Mouse (Mus musculus): ENCODE measurements around the gene Gm20388. TPM values are rescaled to one million over a fixed set of nuclear protein-coding genes. Genes with fewer than 3 reads are reported as not detected.

Gene Gm20388
- polyA plus RNA-seq, 1 experiment from 2014 or later: 7.4 TPM

GRCm38 (mm10) chr8:122689315-122689714 is 2778.7 kb downstream of the Gm20388 start:
- ATAC-seq (ENCODE audit: insufficient read depth, low FRiP score): no peak
- Histone ChIP-seq H3K4me3 (replicated peaks; ENCODE audit: low read length) (no peak overlapping the region), H3K4me1 (ENCODE audit: control insufficient read depth, insufficient read depth, low read length) (no peaks in the 10 kb centered on the region), H3K4me2 (ENCODE audit: low read depth, low read length) (no peak overlapping the region), H3K9ac (ENCODE audit: low read length) (no peak overlapping the region), H3K27me3 (ENCODE audit: control insufficient read depth, insufficient read depth, low read length) (peaks cover 4% of the 10 kb centered on the region; the same call in 1 of the 2 replicates), H3K36me3 (ENCODE audit: control insufficient read depth, insufficient read depth, low read length) (no peaks in the 10 kb centered on the region), H3K27ac (ENCODE audit: low read length) (no peak overlapping the region), H3K9me3 (replicated peaks; ENCODE audit: control insufficient read depth, low read length) (no peaks in the 10 kb centered on the region)
- WGBS: 82% methylated on average over 1 of the region's 1 CpGs

GRCm38 (mm10) chr8:122691018-122691417 is 2780.4 kb downstream of the Gm20388 start:
- WGBS: 77% methylated on average over 6 of the region's 6 CpGs
- ATAC-seq (ENCODE audit: insufficient read depth, low FRiP score): peak; percentile 42; the same call in 1 of the 2 replicates
- no peaks in the 10 kb centered on the region for H3K27me3 ChIP-seq (ENCODE audit: control insufficient read depth, insufficient read depth, low read length)

GRCm38 (mm10) chr8:122692152-122692551 is 2781.5 kb downstream of the Gm20388 start:
- no peak overlapping the region for H3K27ac ChIP-seq (ENCODE audit: low read length)
- no peak overlapping the region for H3K4me3 ChIP-seq (replicated peaks; ENCODE audit: low read length)
- H3K36me3 ChIP-seq (ENCODE audit: control insufficient read depth, insufficient read depth, low read length): no peaks in the 10 kb centered on the region
- H3K27me3 ChIP-seq (ENCODE audit: control insufficient read depth, insufficient read depth, low read length): no peaks in the 10 kb centered on the region
- H3K9ac ChIP-seq (ENCODE audit: low read length): no peak overlapping the region
- H3K9me3 ChIP-seq (replicated peaks; ENCODE audit: control insufficient read depth, low read length): no peaks in the 10 kb centered on the region
- 66% methylated on average over 8 of the region's 8 CpGs for WGBS
- no peak for ATAC-seq (ENCODE audit: insufficient read depth, low FRiP score)
- no peak overlapping the region for H3K4me2 ChIP-seq (ENCODE audit: low read depth, low read length)
- H3K4me1 ChIP-seq (ENCODE audit: control insufficient read depth, insufficient read depth, low read length): no peaks in the 10 kb centered on the region

More at GRCm38 (mm10) chr8:122691018-122691417, 2780.4 kb downstream of the Gm20388 start:
- Histone ChIP-seq H3K36me3 (ENCODE audit: control insufficient read depth, insufficient read depth, low read length) (no peaks in the 10 kb centered on the region), H3K27ac (ENCODE audit: low read length) (no peak overlapping the region), H3K9me3 (replicated peaks; ENCODE audit: control insufficient read depth, low read length) (no peaks in the 10 kb centered on the region), H3K4me2 (ENCODE audit: low read depth, low read length) (no peak overlapping the region), H3K4me3 (replicated peaks; ENCODE audit: low read length) (no peak overlapping the region), H3K4me1 (ENCODE audit: control insufficient read depth, insufficient read depth, low read length) (no peaks in the 10 kb centered on the region), H3K9ac (ENCODE audit: low read length) (no peak overlapping the region)

- H3K9me3 ChIP-seq (replicated peaks; ENCODE audit: control insufficient read depth, low read length): no peaks in the 10 kb centered on the region
- H3K4me3 ChIP-seq (replicated peaks; ENCODE audit: low read length): no peak overlapping the region
- no peaks in the 10 kb centered on the region for H3K27me3 ChIP-seq (ENCODE audit: control insufficient read depth, insufficient read depth, low read length)
- 62% methylated on average over 7 of the region's 7 CpGs for WGBS
- H3K36me3 ChIP-seq (ENCODE audit: control insufficient read depth, insufficient read depth, low read length): no peaks in the 10 kb centered on the region
- no peak overlapping the region for H3K27ac ChIP-seq (ENCODE audit: low read length)
- no peak for ATAC-seq (ENCODE audit: insufficient read depth, low FRiP score)
- H3K9ac ChIP-seq (ENCODE audit: low read length): no peak overlapping the region
- no peak overlapping the region for H3K4me2 ChIP-seq (ENCODE audit: low read depth, low read length)
- peaks cover 5% of the 10 kb centered on the region; the same call in 1 of the 2 replicates for H3K4me1 ChIP-seq (ENCODE audit: control insufficient read depth, insufficient read depth, low read length)
These were observed 2784.9 kb downstream of the Gm20388 start for GRCm38 (mm10) chr8:122695438-122696042.

- WGBS: 68% methylated on average over 3 of the region's 3 CpGs
- no peak overlapping the region for H3K9ac ChIP-seq (ENCODE audit: low read length)
- no peak overlapping the region; the same call in 1 of the 2 replicates for H3K4me2 ChIP-seq (ENCODE audit: low read depth, low read length)
- ATAC-seq (ENCODE audit: insufficient read depth, low FRiP score): no peak
- H3K9me3 ChIP-seq (replicated peaks; ENCODE audit: control insufficient read depth, low read length): no peaks in the 10 kb centered on the region
- no peaks in the 10 kb centered on the region for H3K27me3 ChIP-seq (ENCODE audit: control insufficient read depth, insufficient read depth, low read length)
- no peaks in the 10 kb centered on the region for H3K36me3 ChIP-seq (ENCODE audit: control insufficient read depth, insufficient read depth, low read length)
- peaks cover 5% of the 10 kb centered on the region; the same call in 1 of the 2 replicates for H3K4me1 ChIP-seq (ENCODE audit: control insufficient read depth, insufficient read depth, low read length)
- H3K27ac ChIP-seq (ENCODE audit: low read length): no peak overlapping the region
- no peak overlapping the region for H3K4me3 ChIP-seq (replicated peaks; ENCODE audit: low read length)
These were observed 2786.5 kb downstream of the Gm20388 start for GRCm38 (mm10) chr8:122697181-122697581.

GRCm38 (mm10) chr8:122697586-122697985 is 2786.9 kb downstream of the Gm20388 start:
- no peaks in the 10 kb centered on the region for H3K9me3 ChIP-seq (replicated peaks; ENCODE audit: control insufficient read depth, low read length)
- 80% methylated on average over 6 of the region's 6 CpGs for WGBS
- H3K27me3 ChIP-seq (ENCODE audit: control insufficient read depth, insufficient read depth, low read length): no peaks in the 10 kb centered on the region
- peaks cover 5% of the 10 kb centered on the region; the same call in 1 of the 2 replicates for H3K4me1 ChIP-seq (ENCODE audit: control insufficient read depth, insufficient read depth, low read length)
- no peak overlapping the region; the same call in 1 of the 2 replicates for H3K4me2 ChIP-seq (ENCODE audit: low read depth, low read length)
- no peak overlapping the region for H3K27ac ChIP-seq (ENCODE audit: low read length)
- H3K36me3 ChIP-seq (ENCODE audit: control insufficient read depth, insufficient read depth, low read length): no peaks in the 10 kb centered on the region
- H3K9ac ChIP-seq (ENCODE audit: low read length): no peak overlapping the region
- no peak for ATAC-seq (ENCODE audit: insufficient read depth, low FRiP score)
- H3K4me3 ChIP-seq (replicated peaks; ENCODE audit: low read length): no peak overlapping the region

GRCm38 (mm10) chr8:122698254-122698768 is 2787.7 kb downstream of the Gm20388 start:
- 48% methylated on average over 5 of the region's 5 CpGs for WGBS
- no peak; the same call in 1 of the 2 replicates for ATAC-seq (ENCODE audit: insufficient read depth, low FRiP score)

GRCm38 (mm10) chr8:122699005-122699492 is 2788.4 kb downstream of the Gm20388 start, which contains the start of gene Cbfa2t3:
Gene Cbfa2t3 (minus strand): TSS chr8:122699109.
- peak within 1 kb of the TSS; percentile 7 for H3K9ac ChIP-seq (ENCODE audit: low read length)
- no peak; the same call in 1 of the 2 replicates for ATAC-seq (ENCODE audit: insufficient read depth, low FRiP score)
- WGBS: 39% methylated on average over 13 of the region's 13 CpGs
- H3K4me3 ChIP-seq (replicated peaks; ENCODE audit: low read length): peak within 1 kb of the TSS; percentile 7; the same call in 1 of the 2 replicates
- H3K36me3 ChIP-seq (ENCODE audit: control insufficient read depth, insufficient read depth, low read length): no peaks in the 10 kb centered on the region
- no peaks in the 10 kb centered on the region for H3K9me3 ChIP-seq (replicated peaks; ENCODE audit: control insufficient read depth, low read length)
- peaks cover 5% of the 10 kb centered on the region; the same call in 1 of the 2 replicates for H3K4me1 ChIP-seq (ENCODE audit: control insufficient read depth, insufficient read depth, low read length)
- H3K4me2 ChIP-seq (ENCODE audit: low read depth, low read length): peak within 1 kb of the TSS; percentile 27
- no peaks in the 10 kb centered on the region for H3K27me3 ChIP-seq (ENCODE audit: control insufficient read depth, insufficient read depth, low read length)
- H3K27ac ChIP-seq (ENCODE audit: low read length): no peak within 1 kb of the TSS; the same call in 1 of the 2 replicates

More at GRCm38 (mm10) chr8:122698254-122698768, 2787.7 kb downstream of the Gm20388 start:
- Histone ChIP-seq H3K27ac (ENCODE audit: low read length) (no peak overlapping the region), H3K9me3 (replicated peaks; ENCODE audit: control insufficient read depth, low read length) (no peaks in the 10 kb centered on the region), H3K4me1 (ENCODE audit: control insufficient read depth, insufficient read depth, low read length) (peaks cover 5% of the 10 kb centered on the region; the same call in 1 of the 2 replicates), H3K36me3 (ENCODE audit: control insufficient read depth, insufficient read depth, low read length) (no peaks in the 10 kb centered on the region), H3K4me2 (ENCODE audit: low read depth, low read length) (peak overlapping the region; percentile 27), H3K9ac (ENCODE audit: low read length) (peak overlapping the region; percentile 7; the same call in 1 of the 2 replicates), H3K27me3 (ENCODE audit: control insufficient read depth, insufficient read depth, low read length) (no peaks in the 10 kb centered on the region), H3K4me3 (replicated peaks; ENCODE audit: low read length) (peak overlapping the region; percentile 7; the same call in 1 of the 2 replicates)

- Histone ChIP-seq H3K4me1 (ENCODE audit: control insufficient read depth, insufficient read depth, low read length) (peaks cover 6% of the 10 kb centered on the region; the same call in 1 of the 2 replicates), H3K27ac (ENCODE audit: low read length) (no peak overlapping the region), H3K4me3 (replicated peaks; ENCODE audit: low read length) (no peak overlapping the region), H3K9ac (ENCODE audit: low read length) (no peak overlapping the region), H3K27me3 (ENCODE audit: control insufficient read depth, insufficient read depth, low read length) (no peaks in the 10 kb centered on the region), H3K36me3 (ENCODE audit: control insufficient read depth, insufficient read depth, low read length) (no peaks in the 10 kb centered on the region), H3K4me2 (ENCODE audit: low read depth, low read length) (no peak overlapping the region), H3K9me3 (replicated peaks; ENCODE audit: control insufficient read depth, low read length) (no peaks in the 10 kb centered on the region)
- no peak for ATAC-seq (ENCODE audit: insufficient read depth, low FRiP score)
- WGBS: 60% methylated on average over 13 of the region's 13 CpGs
These were observed 2790.0 kb downstream of the Gm20388 start for GRCm38 (mm10) chr8:122700628-122701027.
